Mouse (Mus musculus) heart, embryonic 14.5 days (tissue): ENCODE results near the gene Bcl9l. TPM values are rescaled to one million over a fixed set of nuclear protein-coding genes. Genes with fewer than 3 reads are reported as not detected.

ENCODE experiments used
- ATAC-seq: fragments of 200-750 bp; cut with Nextera tagmentation; 2 replicates; pipeline ENCODE4 v1.8.0; 2017; ENCODE audit warnings: low read depth, moderate TSS enrichment; ENCODE audit not compliant: insufficient number of reproducible peaks, insufficient read depth, low FRiP score
- H3K27ac ChIP-seq, 2 experiments: fragments of 200-500 bp in 1 of 2; fragments of 300-500 bp in 1 of 2; sonication (generic) in 1 of 2; replicated peaks in 1 of 2; 2 replicates each; pipeline ENCODE4 v1.5.1; 2012 to 2014; ENCODE audit warnings: low read depth in 2 of 2, low read length in 2 of 2, control low read depth in 1 of 2, mild to moderate bottlenecking in 1 of 2, mixed read lengths in 1 of 2; ENCODE audit not compliant: control insufficient read depth in 1 of 2, insufficient read depth in 1 of 2
- H3K27me3 ChIP-seq: fragments of 300-500 bp; sonication (generic); 2 replicates; pipeline ENCODE4 v1.6.1; 2014; ENCODE audit warnings: mild to moderate bottlenecking, low read length, control low read depth; ENCODE audit not compliant: control insufficient read depth, insufficient read depth
- H3K36me3 ChIP-seq: fragments of 300-500 bp; sonication (generic); 2 replicates; pipeline ENCODE4 v1.6.1; 2014; ENCODE audit warnings: mild to moderate bottlenecking, control low read depth, low read length, mixed read lengths; ENCODE audit not compliant: control insufficient read depth, insufficient read depth
- H3K4me1 ChIP-seq, 2 experiments: fragments of 200-500 bp in 1 of 2; fragments of 300-500 bp in 1 of 2; sonication (generic) in 1 of 2; 2 replicates each; pipeline ENCODE4 v1.6.1; 2012 to 2014; ENCODE audit warnings: low read length in 2 of 2, control low read depth in 1 of 2, mixed read lengths in 1 of 2; ENCODE audit not compliant: control insufficient read depth in 2 of 2, insufficient read depth in 2 of 2
- H3K4me2 ChIP-seq: fragments of 300-500 bp; sonication (generic); 2 replicates; pipeline ENCODE4 v1.6.1; 2014; ENCODE audit warnings: mild to moderate bottlenecking, low read length
- H3K4me3 ChIP-seq, 2 experiments: fragments of 200-500 bp in 1 of 2; fragments of 300-500 bp in 1 of 2; sonication (generic) in 1 of 2; 2 replicates each; pipeline ENCODE4 v1.5.1; 2012 to 2014; ENCODE audit warnings: low read length in 2 of 2, mild to moderate bottlenecking in 2 of 2, control low read depth in 1 of 2, low read depth in 1 of 2, moderate library complexity in 1 of 2; ENCODE audit not compliant: control insufficient read depth in 1 of 2, insufficient read depth in 1 of 2
- H3K9ac ChIP-seq: fragments of 300-500 bp; sonication (generic); 2 replicates; pipeline ENCODE4 v1.6.1; 2014; ENCODE audit warnings: mild to moderate bottlenecking, low read length
- H3K9me3 ChIP-seq: fragments of 300-500 bp; sonication (generic); 2 replicates; pipeline ENCODE4 v1.6.1; 2016; ENCODE audit warnings: low read length, control low read depth; ENCODE audit not compliant: control insufficient read depth
- WGBS: fragments of 180-500 bp; shearing (Covaris S2); extraction: QIAGEN DNeasy Blood & Tissue Kit; methylation state at CpG from one replicate; pipeline ENCODE4 v1.1.7; 2014; 5-methylcytosine and 5-hydroxymethylcytosine counted together
- polyA plus RNA-seq: library from polyadenylated mRNA; unstranded; fragments of >200 nt; fragmentation: Nextera tagmentation; extraction: Ambion mirVana; gene quantifications from 2 replicates; pipeline ENCODE4 v1.2.1, GENCODE M21; 2014

Gene Bcl9l
- polyA plus RNA-seq, 1 experiment from 2014 or later: 12.5 TPM

- peak; percentile 17; the same call in 1 of the 2 replicates for ATAC-seq
- peak overlapping the region; percentile 12 for H3K9ac ChIP-seq
Observed at GRCm38 (mm10) chr9:44510872-44511601, 28.4 kb downstream of the Bcl9l start.

DNA sequence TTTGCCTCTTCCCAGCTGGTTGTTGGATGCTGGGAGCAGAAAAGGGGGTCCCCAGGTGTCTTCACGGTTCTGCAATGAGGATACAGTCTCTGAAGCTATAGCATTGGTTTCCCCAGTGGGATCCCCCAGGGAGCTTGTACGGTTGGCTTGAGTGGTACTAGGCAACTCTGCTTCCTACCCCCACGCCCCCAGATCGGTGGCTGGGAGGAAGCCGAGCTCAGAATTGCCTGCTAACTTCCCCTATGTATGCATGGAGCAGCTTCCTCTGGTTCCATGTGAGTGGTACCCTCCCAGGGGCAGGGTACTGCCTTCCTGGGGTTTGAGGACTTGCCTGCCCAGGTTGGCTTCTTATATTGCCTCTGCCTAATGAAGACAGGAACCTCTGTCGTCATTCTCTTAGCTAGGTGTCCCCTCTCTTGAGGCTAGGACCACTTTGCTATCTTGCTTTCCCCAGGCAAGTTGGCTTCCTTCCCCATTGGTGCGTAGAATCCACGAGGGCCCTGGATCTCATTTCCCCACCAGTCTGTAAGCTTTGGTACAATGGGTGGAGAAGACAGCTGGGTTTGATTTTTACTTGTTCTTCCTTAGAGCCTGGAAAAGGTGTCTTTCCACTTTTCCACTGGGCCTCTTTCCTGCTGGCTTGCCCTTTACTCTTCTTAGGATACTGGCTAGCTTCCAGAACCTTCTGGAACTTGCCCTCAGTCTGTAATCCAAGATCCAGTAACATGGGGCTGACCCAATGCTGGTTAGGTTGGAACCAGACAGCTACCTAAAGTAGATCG lies 29.5 kb downstream of the Bcl9l start:
- ATAC-seq: no peak
- Histone ChIP-seq H3K27ac (no peak overlapping the region), H3K27me3 (no peaks in the 10 kb centered on the region), H3K9ac (no peak overlapping the region), H3K9me3 (no peaks in the 10 kb centered on the region), H3K4me2 (no peak overlapping the region), H3K4me1 (peaks cover 27 to 38% of the 10 kb centered on the region in 2 experiments), H3K36me3 (peaks cover 23% of the 10 kb centered on the region), H3K4me3 (no peak overlapping the region)
- 67% methylated on average over 9 of the region's 9 CpGs for WGBS

More at GRCm38 (mm10) chr9:44510872-44511601, 28.4 kb downstream of the Bcl9l start:
- H3K4me1 ChIP-seq: peaks cover 27 to 38% of the 10 kb centered on the region in 2 experiments
- H3K4me2 ChIP-seq: peak overlapping the region; percentile 68
- no peaks in the 10 kb centered on the region for H3K27me3 ChIP-seq
- peaks cover 34% of the 10 kb centered on the region for H3K36me3 ChIP-seq
- WGBS: 45% methylated on average over 5 of the region's 5 CpGs
- H3K27ac ChIP-seq: peak overlapping the region; percentile 14 to 80
- H3K9me3 ChIP-seq: no peaks in the 10 kb centered on the region
- H3K4me3 ChIP-seq: no peak overlapping the region

- Histone ChIP-seq H3K36me3 (peaks cover 18% of the 10 kb centered on the region), H3K9ac (no peak overlapping the region), H3K4me1 (peaks cover 27 to 38% of the 10 kb centered on the region in 2 experiments), H3K9me3 (no peaks in the 10 kb centered on the region), H3K27ac (no peak overlapping the region), H3K4me3 (no peak overlapping the region), H3K27me3 (no peaks in the 10 kb centered on the region), H3K4me2 (no peak overlapping the region)
- 89% methylated on average over 3 of the region's 3 CpGs for WGBS
- ATAC-seq: no peak
Observed at GRCm38 (mm10) chr9:44512717-44513003, 30.0 kb downstream of the Bcl9l start.

DNA sequence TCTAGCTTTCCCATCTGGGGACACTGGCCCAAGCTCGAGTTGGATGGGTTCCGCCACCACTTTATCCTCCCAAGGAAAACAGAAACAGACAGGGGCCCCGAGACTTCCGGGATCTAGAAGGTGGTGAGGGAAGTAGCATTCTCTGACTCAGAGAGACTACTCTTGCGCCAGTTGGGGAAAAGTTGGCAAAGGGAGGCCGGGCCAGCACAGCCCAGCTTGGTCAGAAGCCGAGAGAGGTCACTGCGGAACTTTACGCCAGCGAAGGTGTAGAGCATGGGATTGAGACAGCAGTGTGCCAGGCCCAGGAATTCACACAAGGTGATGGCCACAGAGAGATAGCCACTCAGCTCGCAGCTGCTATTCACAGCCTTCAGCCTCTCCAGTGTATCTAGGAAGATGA lies 30.5 kb downstream of the Bcl9l start:
- H3K4me2 ChIP-seq: no peak overlapping the region
- H3K36me3 ChIP-seq: peaks cover 14% of the 10 kb centered on the region
- no peak overlapping the region for H3K4me3 ChIP-seq
- H3K4me1 ChIP-seq: peaks cover 30 to 41% of the 10 kb centered on the region in 2 experiments
- H3K27ac ChIP-seq: no peak overlapping the region
- H3K9ac ChIP-seq: no peak overlapping the region
- no peaks in the 10 kb centered on the region for H3K27me3 ChIP-seq
- no peaks in the 10 kb centered on the region for H3K9me3 ChIP-seq
- 76% methylated on average over 11 of the region's 11 CpGs for WGBS
- ATAC-seq: no peak

GRCm38 (mm10) chr9:44513610-44514009 lies 31.0 kb downstream of the Bcl9l start:
- Histone ChIP-seq H3K4me1 (peaks cover 31 to 37% of the 10 kb centered on the region in 2 experiments), H3K4me3 (no peak overlapping the region), H3K27me3 (no peaks in the 10 kb centered on the region), H3K9me3 (no peaks in the 10 kb centered on the region), H3K27ac (no peak overlapping the region), H3K9ac (no peak overlapping the region), H3K4me2 (no peak overlapping the region), H3K36me3 (peaks cover 9% of the 10 kb centered on the region)
- 69% methylated on average over 20 of the region's 20 CpGs for WGBS
- ATAC-seq: no peak

GRCm38 (mm10) chr9:44514147-44514546 lies 31.5 kb downstream of the Bcl9l start:
- Histone ChIP-seq H3K4me3 (no peak overlapping the region), H3K36me3 (peaks cover 4% of the 10 kb centered on the region; the same call in 1 of the 2 replicates), H3K27me3 (no peaks in the 10 kb centered on the region), H3K9me3 (no peaks in the 10 kb centered on the region), H3K4me1 (peaks cover 28 to 32% of the 10 kb centered on the region in 2 experiments), H3K9ac (no peak overlapping the region), H3K4me2 (no peak overlapping the region), H3K27ac (no peak overlapping the region)
- ATAC-seq: no peak
- 84% methylated on average over 5 of the region's 5 CpGs for WGBS

GRCm38 (mm10) chr9:44515131-44515751 lies 32.6 kb downstream of the Bcl9l start:
- H3K36me3 ChIP-seq: no peaks in the 10 kb centered on the region
- H3K27ac ChIP-seq: 0 out of 4 replicates have a peak overlapping the region, but pooled peaks of 1 of the 2 experiments have one; percentile 34
- H3K4me3 ChIP-seq: no peak overlapping the region
- no peaks in the 10 kb centered on the region for H3K9me3 ChIP-seq
- peaks cover 20 to 21% of the 10 kb centered on the region in 2 experiments for H3K4me1 ChIP-seq
- ATAC-seq: no peak
- no peaks in the 10 kb centered on the region for H3K27me3 ChIP-seq
- WGBS: 51% methylated on average over 12 of the region's 12 CpGs
- H3K4me2 ChIP-seq: no peak overlapping the region
- no peak overlapping the region for H3K9ac ChIP-seq
